Mouse (Mus musculus): Measurements from ENCODE around the gene Pip5k1a. TPM values are rescaled to one million over a fixed set of nuclear protein-coding genes. Genes with fewer than 3 reads are reported as not detected.

Gene Pip5k1a
- total RNA-seq, 2 experiments from 2014 or later, result 16.0 to 22.8 TPM

DNA sequence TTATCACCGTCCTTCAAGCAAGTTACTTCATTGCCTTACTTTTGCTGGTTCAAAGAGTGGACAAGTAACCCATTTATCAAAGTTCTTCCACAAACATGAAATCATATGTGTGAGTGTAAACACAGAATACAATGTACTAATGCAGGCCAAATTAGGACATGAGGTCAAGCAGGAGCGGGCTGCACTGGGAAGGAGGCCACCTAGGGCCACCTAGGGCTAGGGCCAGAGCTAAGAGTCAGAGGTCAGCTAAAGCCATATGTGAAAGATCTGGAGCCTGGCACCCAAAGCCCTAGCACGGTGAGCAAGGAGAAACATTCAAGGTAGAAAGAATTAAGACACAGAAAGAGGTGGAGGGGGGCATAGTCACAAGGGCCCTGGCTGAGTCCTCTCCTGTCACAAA, 93.7 kb downstream of the Pip5k1a start:
- no peak for ATAC-seq (replicated peaks; ENCODE audit: poor library complexity, severe bottlenecking)

DNA sequence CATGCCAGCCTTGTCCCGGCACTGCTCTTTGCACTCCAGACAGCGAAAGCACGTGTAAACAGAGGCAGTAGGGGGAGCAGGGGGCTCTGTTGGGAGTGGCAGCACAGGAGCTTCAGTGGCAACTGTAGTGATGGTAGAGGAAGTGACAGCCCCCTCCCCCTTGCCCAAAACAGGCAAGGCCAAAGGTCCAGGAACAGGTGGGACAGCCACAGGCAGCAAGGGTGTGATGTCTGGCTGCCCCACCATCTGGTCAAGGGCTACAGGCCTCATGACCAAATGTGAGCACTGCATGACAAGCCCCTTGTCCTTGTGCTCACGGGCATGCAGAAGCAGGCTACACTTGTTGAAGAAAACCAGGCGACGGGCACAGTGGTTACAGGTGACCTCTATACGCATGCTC, 96.3 kb downstream of the Pip5k1a start:
- no peak for ATAC-seq (replicated peaks; ENCODE audit: poor library complexity, severe bottlenecking)

Other genes starting within 250 kb of the Pip5k1a start
- gene Psmb4, start 220.0 kb downstream of the Pip5k1a start, total RNA-seq (2014; fragmentation: Nextera tagmentation), result 392 and 406 TPM in 2 replicates
- gene Psmb4, start 220.0 kb downstream of the Pip5k1a start, total RNA-seq (2017), result 232 and 280 TPM in 2 replicates
- gene Selenbp1, start 173.9 kb downstream of the Pip5k1a start, total RNA-seq (2014; fragmentation: Nextera tagmentation), result 30.4 and 39.7 TPM in 2 replicates
- gene Selenbp1, start 173.9 kb downstream of the Pip5k1a start, total RNA-seq (2017), result 19.2 and 20.1 TPM in 2 replicates
- gene Rfx5, start 152.9 kb downstream of the Pip5k1a start, total RNA-seq (2014; fragmentation: Nextera tagmentation), result 19.0 and 25.0 TPM in 2 replicates
- 17.1 and 17.9 TPM in 2 replicates for gene Rfx5, start 152.9 kb downstream of the Pip5k1a start, total RNA-seq (2017)
- gene Pi4kb, start 132.2 kb downstream of the Pip5k1a start, total RNA-seq (2014; fragmentation: Nextera tagmentation), result 21.2 and 31.9 TPM in 2 replicates
- gene Pi4kb, start 132.2 kb downstream of the Pip5k1a start, total RNA-seq (2017), result 24.3 and 24.6 TPM in 2 replicates
- 35.0 and 36.7 TPM in 2 replicates for gene Zfp687, start 91.5 kb downstream of the Pip5k1a start, total RNA-seq (2014; fragmentation: Nextera tagmentation)
- 18.4 and 20.6 TPM in 2 replicates for gene Zfp687, start 91.5 kb downstream of the Pip5k1a start, total RNA-seq (2017)
- 112 and 128 TPM in 2 replicates for gene Psmd4, start 64.3 kb downstream of the Pip5k1a start, total RNA-seq (2014; fragmentation: Nextera tagmentation)
- gene Psmd4, start 64.3 kb downstream of the Pip5k1a start, total RNA-seq (2017), result 196 and 226 TPM in 2 replicates
- 54.8 and 58.1 TPM in 2 replicates for gene Vps72, start 4.1 kb upstream of the Pip5k1a start, total RNA-seq (2014; fragmentation: Nextera tagmentation)
- 50.0 and 62.4 TPM in 2 replicates for gene Vps72, start 4.1 kb upstream of the Pip5k1a start, total RNA-seq (2017)
- 9.4 and 13.9 TPM in 2 replicates for gene Tmod4, start 17.5 kb upstream of the Pip5k1a start, total RNA-seq (2014; fragmentation: Nextera tagmentation)
- gene Tmod4, start 17.5 kb upstream of the Pip5k1a start, total RNA-seq (2017), result not detected in 2 replicates
- gene Scnm1, start 27.1 kb upstream of the Pip5k1a start, total RNA-seq (2014; fragmentation: Nextera tagmentation), result 41.2 and 82.8 TPM in 2 replicates
- 53.1 and 64.1 TPM in 2 replicates for gene Scnm1, start 27.1 kb upstream of the Pip5k1a start, total RNA-seq (2017)
- gene Lysmd1, start 27.2 kb upstream of the Pip5k1a start, total RNA-seq (2014; fragmentation: Nextera tagmentation), result 3.1 and 4.3 TPM in 2 replicates
- 2.7 and 4.4 TPM in 2 replicates for gene Lysmd1, start 27.2 kb upstream of the Pip5k1a start, total RNA-seq (2017)
- gene Tnfaip8l2, start 35.4 kb upstream of the Pip5k1a start, total RNA-seq (2014; fragmentation: Nextera tagmentation), result 30.5 and 40.2 TPM in 2 replicates
- 21.0 and 24.3 TPM in 2 replicates for gene Tnfaip8l2, start 35.4 kb upstream of the Pip5k1a start, total RNA-seq (2017)
- gene Sema6c, start 53.5 kb upstream of the Pip5k1a start, total RNA-seq (2014; fragmentation: Nextera tagmentation), result not detected in 2 replicates
- not detected in 2 replicates for gene Sema6c, start 53.5 kb upstream of the Pip5k1a start, total RNA-seq (2017)
- gene Gabpb2, start 111.0 kb upstream of the Pip5k1a start, total RNA-seq (2014; fragmentation: Nextera tagmentation), result 36.0 and 54.3 TPM in 2 replicates
- 39.8 and 43.6 TPM in 2 replicates for gene Gabpb2, start 111.0 kb upstream of the Pip5k1a start, total RNA-seq (2017)
- 93.6 and 99.1 TPM in 2 replicates for gene Cdc42se1, start 121.8 kb upstream of the Pip5k1a start, total RNA-seq (2014; fragmentation: Nextera tagmentation)
- gene Cdc42se1, start 121.8 kb upstream of the Pip5k1a start, total RNA-seq (2017), result 43.0 and 61.6 TPM in 2 replicates
- 3.2 and 6.9 TPM in 2 replicates for gene Mllt11, start 125.2 kb upstream of the Pip5k1a start, total RNA-seq (2014; fragmentation: Nextera tagmentation)
- gene Mllt11, start 125.2 kb upstream of the Pip5k1a start, total RNA-seq (2017), result 1.7 and 1.9 TPM in 2 replicates
- gene Gm128, start 134.7 kb upstream of the Pip5k1a start, total RNA-seq (2014; fragmentation: Nextera tagmentation), result 1.0 TPM in 1 of 2 replicates, not detected in the other
- 0.22 and 1.8 TPM in 2 replicates for gene Gm128, start 134.7 kb upstream of the Pip5k1a start, total RNA-seq (2017)
- gene Bnipl, start 144.3 kb upstream of the Pip5k1a start, total RNA-seq (2014; fragmentation: Nextera tagmentation), result 0.88 TPM in 1 of 2 replicates, not detected in the other
- not detected in 2 replicates for gene Bnipl, start 144.3 kb upstream of the Pip5k1a start, total RNA-seq (2017)
- gene Mindy1, start 174.4 kb upstream of the Pip5k1a start, total RNA-seq (2014; fragmentation: Nextera tagmentation), result 26.9 and 56.5 TPM in 2 replicates
- gene Mindy1, start 174.4 kb upstream of the Pip5k1a start, total RNA-seq (2017), result 22.8 and 30.0 TPM in 2 replicates
- gene Prune1, start 175.1 kb upstream of the Pip5k1a start, total RNA-seq (2014; fragmentation: Nextera tagmentation), result 17.8 and 25.4 TPM in 2 replicates
- 9.3 and 11.3 TPM in 2 replicates for gene Prune1, start 175.1 kb upstream of the Pip5k1a start, total RNA-seq (2017)
- gene Anxa9, start 200.2 kb upstream of the Pip5k1a start, total RNA-seq (2014; fragmentation: Nextera tagmentation), result 15.5 and 18.0 TPM in 2 replicates
- gene Anxa9, start 200.2 kb upstream of the Pip5k1a start, total RNA-seq (2017), result 5.0 and 5.4 TPM in 2 replicates
- gene Cers2, start 207.9 kb upstream of the Pip5k1a start, total RNA-seq (2014; fragmentation: Nextera tagmentation), result 193 and 213 TPM in 2 replicates
- gene Cers2, start 207.9 kb upstream of the Pip5k1a start, total RNA-seq (2017), result 87.8 and 88.6 TPM in 2 replicates